Mouse (Mus musculus): ENCODE data around the gene Atg13. TPM values are rescaled to one million over a fixed set of nuclear protein-coding genes. Genes with fewer than 3 reads are reported as not detected.

The Atg13 gene
- total RNA-seq, 2 experiments from 2014 or later = 62.3 to 64.2 TPM

DNA sequence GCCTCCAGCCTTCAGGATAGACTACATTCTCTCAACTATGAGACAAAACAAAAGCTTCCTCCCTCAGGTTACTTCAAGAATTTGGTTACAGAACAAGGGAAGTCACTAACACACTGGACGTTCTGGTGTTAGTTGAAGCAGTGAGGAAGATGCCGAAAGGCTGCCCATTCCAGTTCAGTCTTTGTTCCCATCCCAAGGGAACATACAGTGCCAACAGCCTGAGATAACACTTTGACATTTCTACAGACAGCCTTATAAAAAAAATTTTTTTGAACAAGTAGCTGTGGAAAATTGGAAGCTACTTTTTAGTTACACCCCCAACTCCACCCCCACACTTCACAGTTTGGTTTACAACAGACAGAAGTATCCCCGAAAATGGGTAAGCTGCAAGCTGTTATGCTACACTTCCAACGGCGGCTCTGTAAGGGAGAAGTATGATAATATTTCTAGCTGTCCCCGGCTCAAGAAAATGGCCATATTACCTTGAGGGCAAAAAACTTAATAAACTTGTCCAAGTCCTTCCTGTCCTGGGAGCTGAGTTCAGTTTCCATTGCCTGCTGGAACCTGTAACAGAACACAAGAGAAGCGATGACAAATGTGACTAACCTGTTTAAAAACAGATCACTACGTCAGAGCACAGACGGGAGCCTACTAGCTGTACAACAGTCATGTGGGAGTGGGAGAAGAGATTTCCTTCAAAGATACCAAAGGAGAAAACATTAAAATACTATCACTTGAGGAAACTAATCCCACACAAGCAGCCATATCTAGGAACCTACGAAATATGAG, 14.7 kb downstream of the Atg13 start:
- DNase-seq (ENCODE audit: low spot score in 2 of 2) = no peak

DNA sequence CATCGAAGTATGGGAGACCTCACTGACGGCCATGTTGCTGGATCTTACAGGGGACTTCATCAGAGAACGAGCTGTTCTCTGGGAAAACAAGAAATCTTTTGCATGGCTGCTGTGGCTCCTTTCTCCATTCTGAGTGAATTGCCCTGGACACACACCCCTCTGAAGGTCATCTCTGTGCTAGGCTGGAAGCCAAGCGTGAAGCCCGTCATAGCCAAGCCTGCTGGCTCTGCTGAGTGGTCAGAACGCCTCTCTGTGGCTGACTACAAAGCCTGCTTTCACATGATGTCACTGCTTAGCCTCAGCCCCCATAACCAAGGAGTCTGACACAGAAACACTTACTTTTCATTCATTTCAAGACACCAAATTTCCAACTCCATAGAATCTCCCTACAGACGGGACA, 20.9 kb downstream of the Atg13 start:
- peak in 1 of 2 experiments; percentile 59 for DNase-seq (ENCODE audit: low spot score in 2 of 2)

DNA sequence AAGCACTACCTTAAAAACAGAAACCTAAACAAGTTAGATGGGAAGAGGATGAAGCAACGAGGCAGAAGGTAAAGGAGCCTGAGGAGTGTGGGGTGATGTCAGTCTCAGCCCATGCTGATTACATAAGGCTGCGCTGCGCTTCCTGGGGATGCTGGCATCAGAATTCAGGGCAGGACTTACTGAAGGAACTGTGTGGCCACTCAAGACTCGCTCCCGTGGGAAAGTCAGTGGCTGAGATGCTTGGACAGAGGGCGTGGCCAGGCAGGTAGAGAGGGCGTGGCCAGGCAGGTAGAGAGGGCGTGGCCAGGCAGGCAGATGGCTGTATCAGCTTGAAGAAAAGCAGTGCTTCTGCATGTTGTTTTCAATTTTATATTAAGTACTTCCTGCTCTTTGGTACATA, 26.5 kb downstream of the Atg13 start:
- no peak for DNase-seq (ENCODE audit: low spot score in 2 of 2)

DNA sequence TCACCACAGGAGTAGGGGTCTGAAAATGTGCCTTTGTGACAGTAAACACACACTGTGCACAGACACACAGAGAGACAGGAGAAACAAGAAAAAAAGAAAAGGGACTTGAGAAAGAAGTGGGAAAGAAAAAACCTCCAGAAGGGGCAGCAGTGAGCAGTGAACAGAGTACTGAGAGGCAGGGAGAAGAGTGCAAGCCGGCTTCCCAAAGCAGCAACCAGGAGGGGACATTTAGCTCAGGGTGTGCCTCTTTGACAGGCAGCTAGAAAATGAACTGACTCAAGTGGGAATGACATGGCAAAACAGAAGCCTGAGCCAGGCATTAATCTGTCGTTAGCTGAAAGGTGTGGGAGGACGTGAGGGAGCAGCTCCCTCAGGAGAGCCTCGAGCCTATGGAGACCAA, 27.5 kb downstream of the Atg13 start:
- no peak for DNase-seq (ENCODE audit: low spot score in 2 of 2)

DNA sequence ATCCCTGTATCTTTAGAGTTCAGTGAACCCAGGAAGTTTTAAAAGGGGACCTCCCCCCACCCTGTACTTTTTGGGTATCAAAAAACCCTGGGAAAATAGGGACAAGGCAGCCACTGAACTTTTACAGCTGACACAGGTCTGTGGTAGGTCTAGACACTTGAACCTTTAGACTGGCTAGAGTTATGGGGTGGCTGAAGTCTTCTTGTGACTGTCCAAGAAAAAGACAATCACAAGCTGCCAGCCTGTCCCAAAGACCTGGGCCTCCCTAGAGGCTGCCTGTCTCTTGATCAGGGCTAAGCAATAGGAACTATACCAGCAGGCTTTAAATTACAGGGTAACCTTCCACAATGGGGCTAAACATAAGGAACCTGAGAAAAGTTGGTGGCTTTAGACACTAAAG, 33.4 kb downstream of the Atg13 start:
- no peak for DNase-seq (ENCODE audit: low spot score in 2 of 2)

DNA sequence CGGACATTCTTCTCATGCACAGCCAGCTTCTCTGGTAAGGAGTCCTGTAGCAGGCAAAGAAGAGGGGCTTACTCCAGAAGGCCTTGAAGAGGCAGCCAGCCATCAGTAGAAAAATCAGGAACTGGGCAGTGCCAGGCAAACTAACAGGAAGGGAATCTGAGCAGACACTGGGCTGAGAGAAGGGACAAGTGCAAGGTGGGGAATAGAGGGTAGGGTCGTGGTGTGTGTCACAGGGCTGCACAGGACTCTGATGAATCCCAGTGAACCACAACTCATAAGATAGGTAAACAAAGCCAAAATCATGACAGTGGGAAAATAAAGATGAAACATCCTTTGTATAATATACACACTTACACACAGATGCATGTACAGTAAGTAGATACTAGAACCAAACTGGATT, 34.0 kb downstream of the Atg13 start:
- no peak for DNase-seq (ENCODE audit: low spot score in 2 of 2)

DNA sequence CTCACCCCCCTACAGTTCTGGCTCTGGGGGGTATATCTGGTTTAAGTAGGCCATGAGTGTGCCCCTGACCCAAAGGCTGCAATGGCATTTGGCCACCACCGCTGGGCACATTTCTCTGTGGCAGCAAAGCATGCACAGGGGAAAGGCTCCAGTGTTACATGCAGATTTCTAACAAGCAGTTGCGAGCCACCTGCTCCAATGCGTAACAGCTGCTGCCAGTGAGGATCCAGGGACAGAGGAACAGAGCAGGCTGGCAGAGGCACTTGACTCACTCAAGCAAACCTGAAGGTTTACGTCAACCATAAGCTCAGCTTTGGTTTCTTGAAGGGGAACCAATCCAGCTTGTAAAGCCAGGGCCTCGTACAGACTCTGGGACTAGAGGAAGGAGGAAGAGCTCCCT, 35.5 kb downstream of the Atg13 start:
- no peak for DNase-seq (ENCODE audit: low spot score in 2 of 2)

DNA sequence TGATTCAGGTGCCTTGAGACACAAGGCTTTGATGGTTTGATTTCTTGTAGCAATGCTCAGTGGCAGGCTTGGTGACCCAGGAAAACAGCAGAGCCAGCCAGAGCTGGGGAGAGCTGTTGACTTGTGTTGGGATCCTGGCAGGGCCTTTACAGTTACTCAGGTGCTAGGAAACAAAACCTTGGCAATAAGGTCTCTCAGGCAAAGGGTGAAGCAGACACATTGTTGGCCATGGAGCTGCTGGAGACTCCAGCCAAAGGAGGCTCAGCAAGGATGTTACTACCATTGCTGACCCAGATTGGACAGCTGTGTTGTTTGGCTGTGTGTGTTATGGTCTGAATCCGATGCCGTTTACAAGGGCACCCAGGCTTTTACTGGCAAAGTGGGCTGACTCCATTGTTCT, 36.8 kb downstream of the Atg13 start:
- no peak for DNase-seq (ENCODE audit: low spot score in 2 of 2)

DNA sequence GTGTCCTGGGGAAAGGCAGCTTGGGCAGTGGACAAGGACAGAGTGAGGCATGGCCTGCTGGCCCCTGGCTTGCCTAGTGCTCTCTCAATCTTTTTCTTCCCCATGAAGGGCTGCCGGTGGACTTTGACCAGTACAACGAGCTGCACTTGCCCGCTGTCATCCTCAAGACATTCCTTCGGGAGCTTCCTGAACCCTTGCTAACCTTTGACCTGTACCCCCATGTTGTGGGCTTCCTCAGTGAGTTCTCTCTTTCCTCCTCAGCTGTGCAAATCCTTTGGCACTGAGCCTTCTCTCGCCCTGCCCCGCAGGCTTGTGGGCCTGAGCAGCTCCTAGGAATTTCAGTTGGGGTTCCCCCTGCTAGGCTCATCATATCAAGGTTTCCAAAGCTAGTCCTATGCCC, 40.3 kb downstream of the Atg13 start:
- no peak for DNase-seq (ENCODE audit: low spot score in 2 of 2)

DNA sequence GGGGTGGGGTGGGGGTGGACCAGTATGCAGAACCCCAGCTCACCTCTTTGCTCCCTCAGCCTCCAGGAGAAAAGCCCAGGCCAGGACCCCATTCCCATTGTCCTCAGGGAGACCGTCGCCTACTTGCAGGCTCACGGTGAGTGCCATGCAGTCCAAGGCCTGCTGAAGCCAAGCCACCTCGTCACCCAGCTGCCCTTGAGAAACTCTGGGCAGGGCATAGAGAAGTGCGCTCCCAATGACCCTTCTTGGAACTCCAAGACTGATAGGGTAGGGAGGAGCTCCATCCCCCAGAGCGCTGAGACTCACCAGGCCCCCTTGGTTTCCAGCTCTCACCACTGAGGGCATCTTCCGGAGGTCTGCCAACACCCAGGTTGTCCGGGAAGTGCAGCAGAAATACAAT, 41.0 kb downstream of the Atg13 start:
- DNase-seq (ENCODE audit: low spot score in 2 of 2) = no peak

DNA sequence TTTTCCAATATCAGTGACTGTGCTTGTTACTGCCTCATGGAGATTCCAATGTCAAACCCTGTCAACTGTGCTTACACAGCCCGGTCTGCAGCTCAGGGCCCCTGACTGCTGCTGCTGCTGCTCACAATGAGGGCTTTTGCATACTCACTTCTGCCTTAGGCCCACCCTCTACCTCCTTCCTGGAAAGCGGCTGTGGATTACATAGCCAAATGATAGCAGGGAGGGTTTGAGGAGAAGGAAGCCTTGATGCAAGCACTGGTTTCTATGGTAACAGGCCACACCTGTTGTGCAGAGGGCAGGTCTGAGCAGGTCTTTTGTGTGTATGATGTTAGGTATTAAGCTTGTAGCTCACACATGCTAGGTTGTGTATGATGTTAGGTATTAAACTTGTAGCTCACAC, 42.6 kb downstream of the Atg13 start:
- no peak for DNase-seq (ENCODE audit: low spot score in 2 of 2)

DNA sequence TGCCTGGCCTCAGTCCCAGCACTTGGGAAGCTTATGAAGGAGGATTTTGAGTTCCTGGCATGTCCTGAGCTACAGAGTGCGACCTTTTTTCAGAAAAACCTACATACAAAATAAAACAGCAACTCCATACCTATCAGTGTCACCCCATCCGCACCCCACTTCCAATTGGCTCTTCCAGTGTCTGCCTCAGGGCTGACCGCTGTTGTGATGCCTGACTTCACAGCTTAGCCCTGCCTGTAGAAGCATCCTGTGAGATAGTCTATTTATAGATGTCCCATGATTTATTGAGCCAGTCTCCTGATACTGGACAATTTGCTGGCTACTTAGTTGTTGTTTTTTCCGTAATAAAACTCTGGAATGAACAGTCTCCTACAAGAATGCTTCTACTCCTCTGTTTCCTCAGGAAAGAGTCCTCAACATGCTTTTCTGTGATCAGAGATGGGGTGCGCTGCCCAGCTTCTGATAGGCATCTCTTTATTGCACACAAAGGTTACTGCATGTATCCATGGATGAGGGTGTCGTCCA, 43.9 kb downstream of the Atg13 start:
- no peak for DNase-seq (ENCODE audit: low spot score in 2 of 2)

DNA sequence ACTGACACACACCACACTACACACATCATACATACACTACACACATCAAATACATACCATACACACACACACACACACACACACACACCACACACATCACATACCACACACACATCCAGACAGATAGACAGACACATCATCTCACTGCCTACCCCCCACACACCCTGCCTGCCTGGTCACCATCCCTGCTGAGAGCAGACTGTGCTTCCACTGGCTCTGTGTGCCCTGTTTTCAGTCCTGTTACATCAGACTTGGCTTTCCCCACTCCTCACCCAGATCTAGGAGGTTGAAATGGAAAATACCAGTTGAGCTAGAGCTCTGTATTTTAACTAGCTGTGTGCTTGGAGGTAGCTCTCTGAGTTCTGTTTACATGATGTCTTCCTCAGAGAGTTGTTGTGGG, 45.6 kb downstream of the Atg13 start:
- DNase-seq (ENCODE audit: low spot score in 2 of 2) = no peak

DNA sequence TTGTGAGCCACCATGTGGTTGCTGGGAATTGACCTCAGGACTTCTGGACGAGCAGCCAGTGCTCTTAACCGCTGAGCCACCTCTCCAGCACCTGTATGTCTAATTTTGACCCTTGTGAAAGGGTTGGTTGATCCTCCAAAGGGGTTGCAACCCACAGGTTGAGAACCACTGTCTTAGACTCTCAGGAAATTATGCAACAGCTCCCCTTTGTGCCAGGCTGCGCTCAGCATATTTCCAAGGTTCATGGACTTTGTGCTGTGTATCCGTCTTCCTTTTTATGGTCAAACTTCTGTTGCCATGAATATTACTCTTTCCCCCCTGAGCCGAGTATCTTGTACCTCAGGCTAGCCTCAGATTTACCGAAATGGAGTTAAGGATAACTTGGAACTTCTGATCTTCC, 49.4 kb downstream of the Atg13 start:
- no peak for DNase-seq (ENCODE audit: low spot score in 2 of 2)

DNA sequence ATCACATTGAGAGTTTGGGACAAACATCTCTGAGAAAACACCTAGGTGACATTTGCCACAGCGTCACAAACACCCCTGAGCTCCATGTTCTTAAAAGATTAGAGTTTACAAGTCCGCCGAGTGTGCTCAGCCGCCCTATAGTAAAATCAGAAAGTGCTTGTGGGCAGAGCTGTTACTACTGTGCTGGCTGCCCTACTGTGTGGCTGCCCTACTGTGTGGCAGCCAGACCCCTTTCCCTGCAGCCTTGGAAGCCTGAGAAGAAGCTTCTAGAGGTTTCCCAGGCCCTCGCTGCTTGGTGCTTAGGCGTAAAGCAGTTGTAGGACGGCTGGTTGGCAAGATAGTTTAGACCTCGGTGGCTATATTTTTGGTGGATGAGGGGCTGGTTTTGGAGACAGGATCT, 50.7 kb downstream of the Atg13 start:
- no peak for DNase-seq (ENCODE audit: low spot score in 2 of 2)

DNA sequence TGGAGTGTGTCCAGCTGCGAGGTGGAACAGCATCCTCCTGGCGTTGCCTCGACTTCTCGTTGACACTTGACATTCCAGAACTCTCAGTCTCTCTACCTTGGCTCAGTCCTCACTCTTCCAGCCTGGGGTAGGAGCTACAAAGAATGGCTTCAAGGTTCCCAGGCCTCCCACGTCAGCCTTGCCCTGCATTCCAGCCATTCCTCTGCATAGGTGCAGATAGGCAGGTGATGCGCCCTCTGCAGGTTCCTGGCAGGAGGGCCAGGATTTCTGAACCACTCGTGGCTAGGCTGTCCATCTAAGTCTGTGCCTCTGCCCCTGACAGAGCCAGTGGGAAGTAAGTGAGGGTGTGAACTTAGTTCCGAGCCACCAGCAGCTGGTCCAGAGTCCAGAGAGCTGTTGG, 53.6 kb downstream of the Atg13 start:
- no peak for DNase-seq (ENCODE audit: low spot score in 2 of 2)

DNA sequence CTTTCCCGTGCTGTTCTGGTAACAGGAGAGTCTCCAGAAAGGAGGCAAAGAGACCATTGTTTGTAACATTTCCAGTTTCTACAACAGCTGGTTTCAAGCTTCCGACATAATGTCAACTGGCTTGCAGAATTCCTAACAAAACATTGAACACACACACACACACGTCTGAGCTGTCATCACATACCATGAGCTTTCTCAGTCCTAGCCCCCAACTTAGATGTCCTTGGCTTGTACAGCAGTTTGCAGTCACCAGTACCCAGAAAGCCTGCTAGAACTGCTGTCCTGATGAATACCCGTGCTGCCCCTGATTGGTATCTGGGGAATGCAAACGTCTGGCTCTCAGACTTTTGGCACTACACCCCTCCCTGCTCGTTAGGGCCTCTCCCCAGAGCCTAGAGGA, 54.5 kb downstream of the Atg13 start:
- DNase-seq (ENCODE audit: low spot score in 2 of 2) = no peak

DNA sequence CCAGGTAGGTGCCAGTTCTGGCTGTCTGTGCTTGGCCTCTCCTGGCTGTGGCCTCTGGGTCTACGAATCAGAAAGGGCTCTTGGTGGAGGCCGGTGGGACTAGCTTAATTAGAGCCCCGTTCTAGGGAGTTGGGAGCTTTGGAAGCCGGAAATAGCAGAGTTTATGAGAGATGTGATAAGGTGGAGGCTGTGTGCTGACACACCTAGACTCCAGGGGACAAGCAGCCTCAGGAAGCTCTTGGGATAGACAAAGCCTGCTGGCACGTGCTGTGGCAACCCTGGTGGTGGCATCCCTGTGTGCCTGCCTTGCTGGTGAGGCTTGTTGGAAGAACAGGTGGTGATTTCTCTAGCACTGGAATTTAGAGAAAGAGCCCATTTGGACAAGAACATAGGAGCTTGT, 55.0 kb downstream of the Atg13 start:
- DNase-seq (ENCODE audit: low spot score in 2 of 2) = no peak

DNA sequence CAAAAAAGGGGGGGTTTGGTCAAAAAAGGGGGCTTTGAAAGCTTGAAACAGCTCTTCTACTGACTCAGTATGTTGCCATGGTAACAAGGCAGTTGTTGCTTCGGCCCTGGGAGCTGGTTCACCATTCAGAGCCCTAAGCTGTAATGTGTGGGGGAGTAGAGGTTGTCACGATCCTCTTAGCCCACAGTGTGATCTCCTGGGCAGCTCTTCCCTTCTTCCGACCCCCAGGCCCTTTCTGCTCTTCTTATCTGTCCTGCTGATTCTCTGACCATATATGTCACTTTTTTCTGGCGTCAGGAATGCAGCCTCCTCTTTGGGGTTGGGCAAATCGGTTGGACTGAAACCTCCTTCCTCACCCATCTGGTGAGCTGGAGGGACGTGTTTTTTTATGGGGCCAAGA, 57.5 kb downstream of the Atg13 start:
- no peak for DNase-seq (ENCODE audit: low spot score in 2 of 2)

DNA sequence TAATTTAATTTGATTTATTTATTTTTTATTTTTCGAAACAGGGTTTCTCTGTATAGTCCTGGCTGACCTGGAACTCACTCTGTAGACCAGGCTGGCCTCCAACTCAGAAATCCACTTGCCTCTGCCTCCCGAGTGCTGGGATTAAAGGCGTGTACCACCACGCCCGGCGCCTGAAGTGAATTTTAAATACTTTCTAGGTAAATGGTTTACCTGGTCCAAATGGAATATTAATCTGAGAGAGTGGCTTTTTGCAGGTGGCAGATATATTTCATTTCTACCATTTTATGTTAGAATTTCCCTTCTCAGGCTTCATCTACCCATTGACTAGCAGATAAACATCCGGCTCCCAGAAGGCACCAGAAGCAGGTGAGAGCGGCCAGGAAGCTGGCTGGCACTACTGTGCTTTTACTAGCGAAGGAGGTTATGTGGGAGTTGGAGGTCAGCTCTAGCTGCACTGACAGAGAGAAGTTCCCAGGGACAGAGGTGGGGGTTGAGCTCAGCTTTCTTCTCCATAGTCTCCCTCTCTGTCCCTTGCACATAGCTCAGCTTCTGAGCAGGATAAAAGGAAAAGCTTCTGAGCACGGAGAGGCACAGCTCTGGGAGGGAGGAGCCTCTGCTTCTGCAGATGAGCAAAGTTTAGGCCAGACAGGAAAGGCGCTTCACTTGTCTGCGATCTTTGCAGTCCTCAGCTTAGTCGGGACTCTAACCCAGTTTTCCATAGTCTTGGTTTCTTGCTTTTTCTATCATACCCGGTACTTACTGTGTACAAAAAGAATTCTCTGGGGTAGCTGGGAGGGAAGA, 58.7 kb downstream of the Atg13 start:
- no peak for DNase-seq (ENCODE audit: low spot score in 2 of 2)

DNA sequence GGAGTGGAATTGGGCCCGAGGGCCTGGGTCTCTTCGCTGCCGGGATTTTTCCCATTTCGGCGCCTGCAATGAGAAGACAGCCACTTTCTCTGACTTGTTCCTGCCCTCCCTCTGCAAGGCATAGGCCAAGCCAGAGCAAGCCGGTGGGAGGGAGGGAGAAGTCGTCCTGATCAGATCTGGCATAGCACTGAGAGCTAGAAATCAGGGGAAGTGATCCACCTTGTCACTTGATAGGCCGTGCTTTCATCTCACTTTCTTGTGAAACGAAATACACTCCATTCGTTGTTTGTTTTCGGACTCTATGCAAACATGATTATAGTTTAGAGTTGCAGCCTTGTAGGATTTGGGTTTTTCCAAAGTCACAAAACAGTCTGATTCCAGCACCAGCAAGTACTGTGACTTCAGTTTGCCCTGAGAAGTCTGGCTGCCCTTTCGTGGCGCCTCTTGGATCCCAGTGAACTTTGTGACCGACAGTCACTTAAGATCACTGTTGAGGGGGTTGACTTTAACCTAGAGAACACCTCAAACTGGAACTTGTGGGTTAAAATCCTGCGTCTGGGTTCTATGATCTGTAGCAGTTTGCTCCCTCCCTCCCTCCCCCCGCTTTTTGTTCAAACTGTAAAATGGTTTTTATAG, 59.9 kb downstream of the Atg13 start:
- peak in 1 of 2 experiments; percentile 33 for DNase-seq (ENCODE audit: low spot score in 2 of 2)
